Mouse (Mus musculus) heart, postnatal 25 days (tissue): ENCODE measurements around the gene Gm48552. TPM values are rescaled to one million over a fixed set of nuclear protein-coding genes. Genes with fewer than 3 reads are reported as not detected.

ENCODE experiments used
- microRNA-seq: library from miRNA; unstranded; fragments of <30 nt; microRNA quantifications from one replicate; pipeline ENCODE4 v1.2.0, GENCODE M21; 2022
- total RNA-seq, 2 experiments: library from RNA; stranded (reverse); gene quantifications; 2 replicates each; pipeline ENCODE4 v1.2.3; 2021

Gene Gm48552
- total RNA-seq, 2 experiments from 2014 or later, result 0.70 TPM; not detected in 1

Small RNAs within 50 kb of the gene (microRNA-seq; reads per million reads assigned to microRNA genes)
- gene Mir1191b (not detected), gene Mir6913 (not detected)

Other genes with a start within 250 kb of the Gm48552 start
- 10 to 100 TPM; 15.6 to 17.4 TPM for gene Pias4, start 221.1 kb upstream of the Gm48552 start, total RNA-seq
- gene Eef2, start 212.4 kb upstream of the Gm48552 start, total RNA-seq, result 1,000 to 10,000 TPM in 1 of 2 experiments, 100 to 1,000 TPM in 1; 925 to 1,035 TPM
- gene Dapk3, start 206.0 kb upstream of the Gm48552 start, total RNA-seq, result 10 to 100 TPM; 26.4 to 28.7 TPM
- gene 4930442H23Rik, start 205.2 kb upstream of the Gm48552 start, total RNA-seq, result not detected
- gene Nmrk2, start 187.0 kb upstream of the Gm48552 start, total RNA-seq, result 10 to 100 TPM in 1 of 2 experiments, 1 to 10 TPM in 1; 6.9 to 13.4 TPM
- gene Atcay, start 158.2 kb upstream of the Gm48552 start, total RNA-seq, result under 1 TPM; 0.05 to 0.06 TPM
- gene Zfr2, start 155.8 kb upstream of the Gm48552 start, total RNA-seq, result 1 to 10 TPM; 2.2 to 2.8 TPM
- under 1 TPM; 0.42 to 0.61 TPM for gene Matk, start 136.1 kb upstream of the Gm48552 start, total RNA-seq
- gene Mrpl54, start 122.1 kb upstream of the Gm48552 start, total RNA-seq, result 10 to 100 TPM; 93.8 to 96.6 TPM
- 100 to 1,000 TPM in 1 of 2 experiments, 10 to 100 TPM in 1; 98.4 to 123 TPM for gene Apba3, start 122.0 kb upstream of the Gm48552 start, total RNA-seq
- not detected for gene Tjp3, start 97.4 kb upstream of the Gm48552 start, total RNA-seq
- gene Pip5k1c, start 96.0 kb upstream of the Gm48552 start, total RNA-seq, result 10 to 100 TPM; 30.0 to 33.7 TPM
- gene Cactin, start 67.9 kb upstream of the Gm48552 start, total RNA-seq, result 10 to 100 TPM; 13.5 to 16.6 TPM
- 1 to 10 TPM; 4.8 to 5.7 TPM for gene Tbxa2r, start 60.3 kb upstream of the Gm48552 start, total RNA-seq
- gene Gipc3, start 45.7 kb upstream of the Gm48552 start, total RNA-seq, result 1 to 10 TPM; 4.8 to 5.4 TPM
- 10 to 100 TPM; 68.7 to 70.2 TPM for gene Hmg20b, start 38.5 kb upstream of the Gm48552 start, total RNA-seq
- 10 to 100 TPM; 12.5 to 13.7 TPM for gene Mfsd12, start 31.5 kb upstream of the Gm48552 start, total RNA-seq
- 1 to 10 TPM in 1 of 2 experiments, under 1 TPM in 1; 0.78 to 1.2 TPM for gene 4930404N11Rik, start 23.2 kb upstream of the Gm48552 start, total RNA-seq
- 10 to 100 TPM; 27.7 to 32.3 TPM for gene Fzr1, start 10.5 kb upstream of the Gm48552 start, total RNA-seq
- gene Dohh, start 4.6 kb upstream of the Gm48552 start, total RNA-seq, result 10 to 100 TPM; 52.0 to 56.2 TPM
- under 1 TPM; 0.61 to 0.78 TPM for gene Gm48551, start 4.5 kb upstream of the Gm48552 start, total RNA-seq
- gene Smim24, start 4.0 kb downstream of the Gm48552 start, total RNA-seq, result 1 to 10 TPM; 2.0 TPM
- 100 to 1,000 TPM; 110 to 130 TPM for gene Nfic, start 66.6 kb downstream of the Gm48552 start, total RNA-seq
- gene Celf5, start 93.7 kb downstream of the Gm48552 start, total RNA-seq, result under 1 TPM; 0.17 to 0.47 TPM
- 10 to 100 TPM; 65.3 to 65.6 TPM for gene Ncln, start 107.4 kb downstream of the Gm48552 start, total RNA-seq
- 1 to 10 TPM; 1.0 to 1.1 TPM for gene S1pr4, start 111.1 kb downstream of the Gm48552 start, total RNA-seq
- gene Gna15, start 135.2 kb downstream of the Gm48552 start, total RNA-seq, result 1 to 10 TPM in 1 of 2 experiments, under 1 TPM in 1; 0.81 to 1.0 TPM
- 10 to 100 TPM; 49.6 to 54.6 TPM for gene Gna11, start 156.2 kb downstream of the Gm48552 start, total RNA-seq
- 1,000 to 10,000 TPM; 1,086 to 1,128 TPM for gene Aes, start 170.5 kb downstream of the Gm48552 start, total RNA-seq
- gene Tle2, start 185.6 kb downstream of the Gm48552 start, total RNA-seq, result 1 to 10 TPM; 8.4 to 9.7 TPM
- gene Tle6, start 212.1 kb downstream of the Gm48552 start, total RNA-seq, result 1 to 10 TPM; 6.7 to 7.4 TPM
- 1 to 10 TPM; 1.9 to 2.8 TPM for gene BC025920, start 217.3 kb downstream of the Gm48552 start, total RNA-seq
- gene Sirt6, start 238.8 kb downstream of the Gm48552 start, total RNA-seq, result 1 to 10 TPM; 8.0 to 8.5 TPM
- gene Ankrd24, start 239.5 kb downstream of the Gm48552 start, total RNA-seq, result 10 to 100 TPM in 1 of 2 experiments, 1 to 10 TPM in 1; 9.4 to 10.1 TPM